Mouse (Mus musculus) liver, embryonic 13.5 days (tissue): Measurements from ENCODE around the gene Zbtb22. TPM values are rescaled to one million over a fixed set of nuclear protein-coding genes. Genes with fewer than 3 reads are reported as not detected.
"Not testable (repeated sequence)": the region's sequence is repeated elsewhere in the genome, so short reads cannot be mapped to it uniquely, and the experiment has no call there.

Source experiments
- ATAC-seq: fragments of 200-750 bp; cut with Nextera tagmentation; 2 replicates; pipeline ENCODE4 v1.8.0; 2017; ENCODE audit warnings: low read depth, mild to moderate bottlenecking, moderate number of reproducible peaks, moderate library complexity
- DNase-seq: peaks from one replicate; pipeline ENCODE4 v3.0.0; 2022
- H3K27ac ChIP-seq: fragments of 300-500 bp; sonication (generic); 2 replicates; pipeline ENCODE4 v1.5.1; 2015; ENCODE audit warnings: moderate library complexity, mild to moderate bottlenecking, inconsistent platforms
- H3K27me3 ChIP-seq: fragments of 300-500 bp; sonication (generic); 2 replicates; pipeline ENCODE4 v1.6.1; 2015; ENCODE audit warnings: mild to moderate bottlenecking, inconsistent platforms
- H3K36me3 ChIP-seq: fragments of 300-500 bp; sonication (generic); 2 replicates; pipeline ENCODE4 v1.6.1; 2015; ENCODE audit warnings: mild to moderate bottlenecking, inconsistent platforms
- H3K4me1 ChIP-seq: fragments of 300-500 bp; sonication (generic); replicated peaks from 2 replicates; pipeline ENCODE4 v1.6.1; 2015; ENCODE audit warnings: inconsistent platforms
- H3K4me2 ChIP-seq: fragments of 300-500 bp; sonication (generic); 2 replicates; pipeline ENCODE4 v1.6.1; 2015; ENCODE audit warnings: inconsistent platforms, mild to moderate bottlenecking, moderate library complexity
- H3K4me3 ChIP-seq: fragments of 300-500 bp; sonication (generic); replicated peaks from 2 replicates; pipeline ENCODE4 v1.5.1; 2015; ENCODE audit warnings: mild to moderate bottlenecking, inconsistent platforms
- H3K9ac ChIP-seq: fragments of 300-500 bp; sonication (generic); 2 replicates; pipeline ENCODE4 v1.6.1; 2015; ENCODE audit warnings: mild to moderate bottlenecking, inconsistent platforms
- H3K9me3 ChIP-seq: fragments of 300-500 bp; sonication (generic); replicated peaks from 2 replicates; pipeline ENCODE4 v1.6.1; 2016; ENCODE audit warnings: inconsistent platforms
- whole genome bisulfite sequencing: fragments of 180-500 bp; shearing (Covaris S2); methylation state at CpG from one replicate; pipeline ENCODE4 v1.1.7; 2015; ENCODE audit not compliant: insufficient replicate concordance; 5-methylcytosine and 5-hydroxymethylcytosine counted together
- polyA plus RNA-seq: library from polyadenylated mRNA; unstranded; fragments of >200 nt; fragmentation: Nextera tagmentation; extraction: Ambion mirVana; gene quantifications from 2 replicates; pipeline ENCODE4 v1.2.1, GENCODE M21; 2015

Zbtb22 gene
- polyA plus RNA-seq, 1 experiment from 2014 or later: 10.7 TPM

GRCm38 (mm10) chr17:33904835-33905234 is 10.9 kb upstream of the Zbtb22 start, which contains the start of gene Platr17:
TSS of gene Platr17 (plus strand) at chr17:33905135.
- not testable (repeated sequence) for H3K9me3 ChIP-seq, DNase-seq, H3K4me3 ChIP-seq, H3K27me3 ChIP-seq, ATAC-seq, H3K4me2 ChIP-seq, H3K9ac ChIP-seq, H3K36me3 ChIP-seq
- H3K27ac ChIP-seq: peak within 1 kb of the TSS; percentile 64
- H3K4me1 ChIP-seq: peaks cover 82% of the 10 kb centered on the region
- WGBS: 25% methylated on average over 4 of the region's 4 CpGs

- H3K27ac ChIP-seq: peak overlapping the region; percentile 93
- under 1% methylated on average over 44 of the region's 44 CpGs for WGBS
- no peaks in the 10 kb centered on the region for H3K27me3 ChIP-seq
- H3K9ac ChIP-seq: peak overlapping the region; percentile 87
- ATAC-seq: peak; percentile 60
- peaks cover 72% of the 10 kb centered on the region for H3K4me1 ChIP-seq
- H3K9me3 ChIP-seq: no peaks in the 10 kb centered on the region
- DNase-seq: no peak
- H3K4me3 ChIP-seq: peak overlapping the region; percentile 71
- H3K36me3 ChIP-seq: peaks cover 30% of the 10 kb centered on the region
- H3K4me2 ChIP-seq: peak overlapping the region; percentile 99
Measured at GRCm38 (mm10) chr17:33908331-33909076, 7.2 kb upstream of the Zbtb22 start.

GRCm38 (mm10) chr17:33909077-33909868 is 6.4 kb upstream of the Zbtb22 start, which contains the start of gene Daxx:
TSS of gene Daxx (plus strand) at chr17:33909414.
- ATAC-seq: peak; percentile 94
- peaks cover 38% of the 10 kb centered on the region for H3K36me3 ChIP-seq
- H3K27ac ChIP-seq: peak within 1 kb of the TSS; percentile 93
- DNase-seq: peak; percentile 97
- peak within 1 kb of the TSS; percentile 87 for H3K9ac ChIP-seq
- peak within 1 kb of the TSS; percentile 71 for H3K4me3 ChIP-seq
- peaks cover 72% of the 10 kb centered on the region for H3K4me1 ChIP-seq
- H3K4me2 ChIP-seq: peak within 1 kb of the TSS; percentile 99
- H3K27me3 ChIP-seq: no peaks in the 10 kb centered on the region
- under 1% methylated on average over 68 of the region's 68 CpGs for WGBS
- H3K9me3 ChIP-seq: no peaks in the 10 kb centered on the region

- ATAC-seq: no peak
- WGBS: under 1% methylated on average over 14 of the region's 14 CpGs
- H3K9me3 ChIP-seq: no peaks in the 10 kb centered on the region
- H3K4me2 ChIP-seq: peak overlapping the region; percentile 99
- H3K9ac ChIP-seq: peak overlapping the region; percentile 87
- H3K4me1 ChIP-seq: peaks cover 74% of the 10 kb centered on the region
- no peaks in the 10 kb centered on the region for H3K27me3 ChIP-seq
- DNase-seq: no peak
- peak overlapping the region; percentile 71 for H3K4me3 ChIP-seq
- H3K27ac ChIP-seq: peak overlapping the region; percentile 93
- H3K36me3 ChIP-seq: peaks cover 44% of the 10 kb centered on the region
Measured at GRCm38 (mm10) chr17:33909869-33910250, 5.8 kb upstream of the Zbtb22 start.

- peak overlapping the region; percentile 99 for H3K4me2 ChIP-seq
- peaks cover 78% of the 10 kb centered on the region for H3K4me1 ChIP-seq
- H3K27me3 ChIP-seq: no peaks in the 10 kb centered on the region
- no peak for DNase-seq
- ATAC-seq: no peak
- peak overlapping the region; percentile 93 for H3K27ac ChIP-seq
- 40% methylated on average over 11 of the region's 11 CpGs for WGBS
- H3K9ac ChIP-seq: peak overlapping the region; percentile 87
- no peaks in the 10 kb centered on the region for H3K9me3 ChIP-seq
- peaks cover 48% of the 10 kb centered on the region for H3K36me3 ChIP-seq
- H3K4me3 ChIP-seq: peak overlapping the region; percentile 71
Measured at GRCm38 (mm10) chr17:33910346-33911051, 5.2 kb upstream of the Zbtb22 start.

- Histone ChIP-seq H3K27ac (no peak overlapping the region), H3K4me1 (peaks cover 74% of the 10 kb centered on the region), H3K4me2 (peak overlapping the region; percentile 99; the same call in 1 of the 2 replicates), H3K27me3 (no peaks in the 10 kb centered on the region), H3K4me3 (no peak overlapping the region), H3K36me3 (peaks cover 48% of the 10 kb centered on the region), H3K9me3 (no peaks in the 10 kb centered on the region), H3K9ac (no peak overlapping the region)
- DNase-seq (no peak), ATAC-seq (no peak)
- WGBS: 87% methylated on average over 31 of the region's 31 CpGs
Measured at GRCm38 (mm10) chr17:33911052-33911812, 4.5 kb upstream of the Zbtb22 start.

- H3K27ac ChIP-seq: no peak overlapping the region
- H3K27me3 ChIP-seq: no peaks in the 10 kb centered on the region
- H3K36me3 ChIP-seq: peaks cover 51% of the 10 kb centered on the region
- no peak overlapping the region for H3K4me3 ChIP-seq
- no peak overlapping the region for H3K4me2 ChIP-seq
- 92% methylated on average over 28 of the region's 28 CpGs for WGBS
- no peak for DNase-seq
- peaks cover 76% of the 10 kb centered on the region for H3K4me1 ChIP-seq
- peaks cover 3% of the 10 kb centered on the region for H3K9me3 ChIP-seq
- no peak for ATAC-seq
- H3K9ac ChIP-seq: no peak overlapping the region
Measured at GRCm38 (mm10) chr17:33911813-33912414, 3.8 kb upstream of the Zbtb22 start.

- Histone ChIP-seq H3K9ac (no peak overlapping the region), H3K27ac (no peak overlapping the region), H3K4me2 (no peak overlapping the region), H3K27me3 (no peaks in the 10 kb centered on the region), H3K36me3 (peaks cover 64% of the 10 kb centered on the region), H3K4me1 (peaks cover 76% of the 10 kb centered on the region), H3K4me3 (no peak overlapping the region), H3K9me3 (peaks cover 16% of the 10 kb centered on the region)
- 83% methylated on average over 10 of the region's 10 CpGs for WGBS
- DNase-seq: no peak
- ATAC-seq: no peak
Measured at GRCm38 (mm10) chr17:33913264-33913663, 2.4 kb upstream of the Zbtb22 start.

- no peak for ATAC-seq
Measured at GRCm38 (mm10) chr17:33913905-33914304, 1.8 kb upstream of the Zbtb22 start.

GRCm38 (mm10) chr17:33914969-33915391 is 724 bp upstream of the Zbtb22 start:
- no peaks in the 10 kb centered on the region for H3K27me3 ChIP-seq
- H3K4me1 ChIP-seq: peaks cover 79% of the 10 kb centered on the region
- H3K36me3 ChIP-seq: peaks cover 67% of the 10 kb centered on the region
- H3K4me3 ChIP-seq: peak overlapping the region; percentile 90
- H3K9me3 ChIP-seq: peaks cover 19% of the 10 kb centered on the region
- DNase-seq (no peak), ATAC-seq (no peak)
- H3K9ac ChIP-seq: peak overlapping the region; percentile 76
- H3K4me2 ChIP-seq: peak overlapping the region; percentile 81
- peak overlapping the region; percentile 82 for H3K27ac ChIP-seq
- WGBS: 64% methylated on average over 13 of the region's 13 CpGs

More at GRCm38 (mm10) chr17:33913905-33914304, 1.8 kb upstream of the Zbtb22 start:
- Histone ChIP-seq H3K27ac (peak overlapping the region; percentile 82; the same call in 1 of the 2 replicates), H3K27me3 (no peaks in the 10 kb centered on the region), H3K4me1 (peaks cover 76% of the 10 kb centered on the region), H3K36me3 (peaks cover 67% of the 10 kb centered on the region), H3K4me2 (no peak overlapping the region), H3K9me3 (peaks cover 19% of the 10 kb centered on the region), H3K4me3 (no peak overlapping the region), H3K9ac (peak overlapping the region; percentile 10; the same call in 1 of the 2 replicates)
- no peak for DNase-seq
- 91% methylated on average over 8 of the region's 8 CpGs for WGBS
